Mouse (Mus musculus): ENCODE results near the gene Arhgap32.

Gene Arhgap32

GRCm38 (mm10) chr9:32192295-32193073, 76.5 kb downstream of the Arhgap32 start:
- no peak for DNase-seq (ENCODE audit: low spot score in 2 of 2)

GRCm38 (mm10) chr9:32204450-32204990, 88.6 kb downstream of the Arhgap32 start:
- no peak for DNase-seq (ENCODE audit: low spot score in 2 of 2)

GRCm38 (mm10) chr9:32207133-32207532, 91.2 kb downstream of the Arhgap32 start:
- DNase-seq (ENCODE audit: low spot score in 2 of 2): no peak

GRCm38 (mm10) chr9:32208071-32208470, 92.1 kb downstream of the Arhgap32 start:
- DNase-seq (ENCODE audit: low spot score in 2 of 2): no peak

GRCm38 (mm10) chr9:32216820-32217567, 101.1 kb downstream of the Arhgap32 start:
- no peak for DNase-seq (ENCODE audit: low spot score in 2 of 2)

- no peak for DNase-seq (ENCODE audit: low spot score in 2 of 2)
Observed at GRCm38 (mm10) chr9:32219400-32219799, 103.5 kb downstream of the Arhgap32 start.

GRCm38 (mm10) chr9:32222184-32222583, 106.2 kb downstream of the Arhgap32 start:
- no peak for DNase-seq (ENCODE audit: low spot score in 2 of 2)

GRCm38 (mm10) chr9:32223739-32224529, 108.0 kb downstream of the Arhgap32 start:
- peak; percentile 29 to 62 for DNase-seq (ENCODE audit: low spot score in 2 of 2)

- DNase-seq (ENCODE audit: low spot score in 2 of 2): no peak
Observed at GRCm38 (mm10) chr9:32224937-32225336, 109.0 kb downstream of the Arhgap32 start.

GRCm38 (mm10) chr9:32225584-32225983, 109.6 kb downstream of the Arhgap32 start:
- no peak for DNase-seq (ENCODE audit: low spot score in 2 of 2)

GRCm38 (mm10) chr9:32227034-32227433, 111.1 kb downstream of the Arhgap32 start:
- no peak for DNase-seq (ENCODE audit: low spot score in 2 of 2)

- no peak for DNase-seq (ENCODE audit: low spot score in 2 of 2)
Observed at GRCm38 (mm10) chr9:32233593-32233992, 117.7 kb downstream of the Arhgap32 start.

GRCm38 (mm10) chr9:32234767-32235489, 119.0 kb downstream of the Arhgap32 start:
- DNase-seq (ENCODE audit: low spot score in 2 of 2): no peak

GRCm38 (mm10) chr9:32238899-32239298, 123.0 kb downstream of the Arhgap32 start:
- no peak for DNase-seq (ENCODE audit: low spot score in 2 of 2)

- no peak for DNase-seq (ENCODE audit: low spot score in 2 of 2)
Observed at GRCm38 (mm10) chr9:32239427-32239826, 123.5 kb downstream of the Arhgap32 start.

- no peak for DNase-seq (ENCODE audit: low spot score in 2 of 2)
Observed at GRCm38 (mm10) chr9:32240449-32240848, 124.5 kb downstream of the Arhgap32 start.

- no peak for DNase-seq (ENCODE audit: low spot score in 2 of 2)
Observed at GRCm38 (mm10) chr9:32241637-32242199, 125.8 kb downstream of the Arhgap32 start.

GRCm38 (mm10) chr9:32242921-32243617, 127.1 kb downstream of the Arhgap32 start:
- no peak for DNase-seq (ENCODE audit: low spot score in 2 of 2)

- DNase-seq (ENCODE audit: low spot score in 2 of 2): no peak
Observed at GRCm38 (mm10) chr9:32245237-32245636, 129.3 kb downstream of the Arhgap32 start.

GRCm38 (mm10) chr9:32246123-32246716, 130.3 kb downstream of the Arhgap32 start:
- DNase-seq (ENCODE audit: low spot score in 2 of 2): peak in 1 of 2 experiments; percentile 32
